Mouse (Mus musculus): Measurements from ENCODE around the gene Tmem97. TPM values are rescaled to one million over a fixed set of nuclear protein-coding genes. Genes with fewer than 3 reads are reported as not detected.

Gene Tmem97
- polyA plus RNA-seq, 2 experiments = 34.2 to 116 TPM

DNA sequence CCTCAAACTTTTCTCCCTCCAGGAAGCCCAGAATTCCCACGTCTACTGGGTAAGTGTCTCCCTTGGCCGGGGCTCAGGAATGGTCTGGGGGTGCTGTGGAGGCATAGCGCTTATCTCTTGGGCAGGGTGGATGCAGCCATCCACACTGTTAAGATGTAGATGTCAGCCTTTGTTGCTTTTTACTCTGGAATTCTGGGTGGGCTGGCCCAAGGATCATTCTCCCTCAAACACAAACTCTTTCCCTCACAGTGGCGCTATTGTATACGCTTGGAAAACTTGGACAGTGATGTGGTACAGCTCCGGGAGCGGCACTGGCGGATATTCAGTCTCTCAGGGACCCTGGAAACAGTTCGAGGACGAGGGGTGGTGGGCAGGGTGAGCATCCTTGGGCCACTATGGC lies 31.6 kb downstream of the Tmem97 start:
- ATAC-seq (ENCODE audit: insufficient read depth) (no peak), DNase-seq (ENCODE audit: low read depth in 3 of 3, low spot score in 3 of 3) (no peak)
- no peak overlapping the region for H3K4me2 ChIP-seq (ENCODE audit: low read depth)
- no peak overlapping the region for H3K27ac ChIP-seq
- WGBS (ENCODE audit: insufficient replicate concordance) = 84% methylated on average over 10 of the region's 10 CpGs
- no peak for TF ChIP-seq EP300 (IDR thresholded peaks at IDR 0.05; ENCODE audit: low read depth)
- TF ChIP-seq CTCF (IDR thresholded peaks at IDR 0.05; ENCODE audit: low read depth) = no peak
- no peak overlapping the region for H3K9ac ChIP-seq (replicated peaks)
- H3K36me3 ChIP-seq (replicated peaks; ENCODE audit: control insufficient read depth, insufficient read depth, low read depth) = peaks cover 52% of the 10 kb centered on the region
- H3K9me3 ChIP-seq (ENCODE audit: control insufficient read depth, low read length) = no peaks in the 10 kb centered on the region
- no peak overlapping the region for H3K4me3 ChIP-seq (ENCODE audit: insufficient read depth in 1 of 2, low read depth in 2 of 2, low read length in 2 of 2)
- H3K4me1 ChIP-seq (replicated peaks; ENCODE audit: control insufficient read depth in 2 of 2, insufficient read depth in 2 of 2, low read length in 1 of 2) = no peaks in the 10 kb centered on the region
- no peaks in the 10 kb centered on the region for H3K27me3 ChIP-seq (ENCODE audit: control insufficient read depth, insufficient read depth, low read length)

DNA sequence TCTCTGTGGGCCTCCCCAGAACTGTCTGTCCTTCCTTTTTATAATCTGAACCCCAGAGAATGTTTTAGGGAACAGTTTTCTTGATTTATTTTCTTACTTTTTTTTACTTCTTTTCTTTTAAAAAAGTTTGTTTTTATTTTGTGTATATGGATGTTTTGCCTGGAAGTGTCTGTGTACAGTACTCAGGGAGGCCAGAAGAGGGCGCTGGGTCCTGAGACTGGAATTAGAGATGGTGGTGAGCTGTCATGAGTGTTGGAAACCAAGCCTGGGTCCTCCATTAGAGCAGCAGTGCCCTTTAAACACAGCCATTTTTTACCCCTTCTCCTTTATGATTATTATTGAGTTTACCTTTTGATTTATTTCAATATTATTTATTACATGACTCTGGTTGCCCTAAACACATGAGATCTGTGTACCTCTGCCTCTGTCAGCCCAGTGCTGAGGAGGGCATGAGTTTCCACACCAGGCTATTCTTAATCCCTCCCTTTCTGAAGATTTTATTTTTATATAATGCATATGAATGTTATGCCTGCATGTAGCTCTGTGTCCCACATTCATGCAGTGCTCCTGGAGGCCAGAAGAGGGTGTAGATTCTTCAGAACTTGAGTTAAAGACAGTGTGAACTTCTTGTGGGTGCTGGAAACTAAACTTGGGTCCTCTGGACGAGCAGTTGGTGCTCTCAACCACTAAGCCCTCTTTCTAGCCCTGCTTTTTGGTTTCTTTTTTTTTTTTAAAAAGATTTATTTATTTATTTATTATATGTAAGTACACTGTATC lies 34.8 kb downstream of the Tmem97 start:
- Histone ChIP-seq H3K9ac (replicated peaks) (no peak overlapping the region), H3K4me1 (replicated peaks; ENCODE audit: control insufficient read depth in 2 of 2, insufficient read depth in 2 of 2, low read length in 1 of 2) (peaks cover 4 to 11% of the 10 kb centered on the region in 2 experiments; a peak in 3 of 4 replicates), H3K27me3 (ENCODE audit: control insufficient read depth, insufficient read depth, low read length) (no peaks in the 10 kb centered on the region), H3K36me3 (replicated peaks; ENCODE audit: control insufficient read depth, insufficient read depth, low read depth) (peaks cover 33% of the 10 kb centered on the region), H3K9me3 (ENCODE audit: control insufficient read depth, low read length) (no peaks in the 10 kb centered on the region), H3K4me2 (ENCODE audit: low read depth) (no peak overlapping the region), H3K4me3 (ENCODE audit: insufficient read depth in 1 of 2, low read depth in 2 of 2, low read length in 2 of 2) (no peak overlapping the region), H3K27ac (no peak overlapping the region)
- WGBS (ENCODE audit: insufficient replicate concordance) = 37% methylated on average over 2 of the region's 2 CpGs
- TF ChIP-seq EP300 (IDR thresholded peaks at IDR 0.05; ENCODE audit: low read depth) (no peak), CTCF (IDR thresholded peaks at IDR 0.05; ENCODE audit: low read depth) (peak; percentile 69)
- DNase-seq (ENCODE audit: low read depth in 3 of 3, low spot score in 3 of 3) (no peak), ATAC-seq (ENCODE audit: insufficient read depth) (no peak)

DNA sequence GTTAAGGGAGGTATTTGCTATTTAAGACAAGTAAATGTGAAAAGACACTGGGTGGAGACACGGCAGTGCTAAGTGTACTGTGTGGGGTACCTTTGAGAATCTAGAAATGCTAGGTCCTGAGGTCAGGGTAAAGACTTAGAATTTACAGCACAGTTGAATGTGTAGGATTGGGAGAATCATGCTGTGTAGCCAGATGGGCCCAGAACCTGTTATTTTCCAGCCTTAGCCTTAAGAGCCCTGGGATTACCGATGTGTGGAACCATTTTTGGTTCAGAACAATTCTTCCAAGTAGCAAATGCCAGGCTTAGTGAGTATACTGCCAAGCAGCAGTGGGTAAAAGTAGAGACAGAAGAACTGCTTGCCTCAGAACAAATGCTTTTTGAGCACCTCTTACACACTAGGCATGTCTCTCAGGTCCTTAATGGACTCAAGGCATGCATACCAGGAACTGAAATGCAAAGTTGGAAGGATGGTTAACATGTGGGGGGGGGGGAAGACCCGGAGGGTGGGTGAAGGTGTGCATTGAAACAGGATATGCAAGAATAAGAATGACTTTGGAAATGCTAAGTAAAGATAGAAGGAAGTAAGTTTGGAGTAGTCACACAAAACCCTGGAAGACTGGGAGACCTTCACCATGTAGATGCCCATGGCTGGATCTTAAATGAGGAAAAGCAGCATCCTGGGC lies 37.3 kb downstream of the Tmem97 start:
- WGBS (ENCODE audit: insufficient replicate concordance) = 58% methylated on average over 3 of the region's 3 CpGs
- TF ChIP-seq CTCF (IDR thresholded peaks at IDR 0.05; ENCODE audit: low read depth) = no peak
- TF ChIP-seq EP300 (IDR thresholded peaks at IDR 0.05; ENCODE audit: low read depth) = no peak
- no peaks in the 10 kb centered on the region for H3K27me3 ChIP-seq (ENCODE audit: control insufficient read depth, insufficient read depth, low read length)
- H3K4me1 ChIP-seq (replicated peaks; ENCODE audit: control insufficient read depth in 2 of 2, insufficient read depth in 2 of 2, low read length in 1 of 2) = peaks cover 4 to 11% of the 10 kb centered on the region in 2 experiments; a peak in 3 of 4 replicates
- peak overlapping the region in 1 of 2 experiments; percentile 75; a peak in 2 of 4 replicates for H3K4me3 ChIP-seq (ENCODE audit: insufficient read depth in 1 of 2, low read depth in 2 of 2, low read length in 2 of 2)
- peak overlapping the region; percentile 84 for H3K9ac ChIP-seq (replicated peaks)
- H3K36me3 ChIP-seq (replicated peaks; ENCODE audit: control insufficient read depth, insufficient read depth, low read depth) = peaks cover 27% of the 10 kb centered on the region
- DNase-seq (ENCODE audit: low read depth in 3 of 3, low spot score in 3 of 3) (no peak), ATAC-seq (ENCODE audit: insufficient read depth) (no peak)
- no peaks in the 10 kb centered on the region for H3K9me3 ChIP-seq (ENCODE audit: control insufficient read depth, low read length)
- peak overlapping the region; percentile 81 for H3K4me2 ChIP-seq (ENCODE audit: low read depth)
- no peak overlapping the region for H3K27ac ChIP-seq

DNA sequence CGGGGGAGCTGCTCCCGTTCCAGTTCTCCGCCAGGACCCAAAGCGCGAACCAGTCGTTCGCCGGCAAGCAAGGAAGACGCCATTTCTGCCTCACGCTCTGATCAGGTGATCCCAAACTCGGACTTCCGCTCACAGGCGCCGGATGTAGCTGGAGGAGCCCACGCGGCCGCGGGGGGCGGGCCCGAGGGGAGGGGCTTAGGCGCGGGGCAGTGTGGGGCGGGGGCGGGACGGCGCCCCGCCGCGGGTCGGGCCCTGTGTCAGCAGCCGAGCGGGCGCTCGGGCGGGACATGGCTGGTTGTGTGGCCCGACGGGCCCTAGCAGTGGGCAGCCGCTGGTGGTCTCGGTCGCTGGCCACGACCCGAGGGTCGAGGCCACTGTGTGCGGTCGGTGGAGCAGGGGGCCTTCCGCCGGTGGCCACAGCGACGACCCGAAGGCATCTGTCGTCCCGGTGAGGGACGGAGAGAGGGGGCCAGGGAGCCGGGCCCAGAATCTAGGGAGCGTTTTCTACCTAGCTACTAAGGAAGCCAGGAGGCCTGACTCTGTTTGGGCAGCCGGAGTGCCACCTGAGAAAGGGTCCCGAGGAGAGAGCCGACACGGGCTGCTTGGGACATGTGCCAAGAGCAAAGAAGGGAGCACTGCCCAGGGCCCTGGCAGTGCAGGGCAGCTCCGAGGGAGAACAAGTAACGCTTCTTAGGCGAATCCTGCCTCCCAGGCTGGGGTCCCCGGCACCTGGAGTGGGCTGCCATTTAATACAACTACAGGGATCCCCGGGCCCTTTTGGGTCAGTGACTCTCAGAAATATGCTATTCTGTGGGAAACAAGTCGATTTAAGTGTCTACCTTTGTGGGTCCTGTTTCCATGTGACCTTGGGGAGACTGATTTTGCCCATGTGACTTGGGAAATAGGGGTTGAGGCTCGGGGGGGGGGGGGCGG lies 38.3 kb downstream of the Tmem97 start, which contains the start of the genes Tmem199 and Poldip2:
Gene Tmem199, minus strand, starts transcription at position 148 of the 933 bp plus-strand sequence.
Gene Poldip2, plus strand, starts transcription at position 169 of the 933 bp plus-strand sequence.
- Histone ChIP-seq H3K27ac (peak within 1 kb of the TSS; percentile 4; the same call in 1 of the 2 replicates), H3K9ac (replicated peaks) (peak within 1 kb of the TSS; percentile 84), H3K4me3 (ENCODE audit: insufficient read depth in 1 of 2, low read depth in 2 of 2, low read length in 2 of 2) (peak within 1 kb of the TSS; percentile 75), H3K9me3 (ENCODE audit: control insufficient read depth, low read length) (no peaks in the 10 kb centered on the region), H3K4me1 (replicated peaks; ENCODE audit: control insufficient read depth in 2 of 2, insufficient read depth in 2 of 2, low read length in 1 of 2) (peaks cover 4 to 11% of the 10 kb centered on the region in 2 experiments; a peak in 3 of 4 replicates), H3K27me3 (ENCODE audit: control insufficient read depth, insufficient read depth, low read length) (no peaks in the 10 kb centered on the region), H3K4me2 (ENCODE audit: low read depth) (peak within 1 kb of the TSS; percentile 81), H3K36me3 (replicated peaks; ENCODE audit: control insufficient read depth, insufficient read depth, low read depth) (peaks cover 29% of the 10 kb centered on the region)
- ATAC-seq (ENCODE audit: insufficient read depth) = peak; percentile 98
- no peak for TF ChIP-seq EP300 (IDR thresholded peaks at IDR 0.05; ENCODE audit: low read depth)
- TF ChIP-seq CTCF (IDR thresholded peaks at IDR 0.05; ENCODE audit: low read depth) = no peak
- under 1% methylated on average over 67 of the region's 67 CpGs for WGBS (ENCODE audit: insufficient replicate concordance)
- DNase-seq (ENCODE audit: low read depth in 3 of 3, low spot score in 3 of 3) = peak; percentile 80 to 83 (median 80)
